Mouse (Mus musculus) spleen, adult 2 months (tissue): ENCODE results near the gene Rhbdd3. TPM values are rescaled to one million over a fixed set of nuclear protein-coding genes. Genes with fewer than 3 reads are reported as not detected.

Source experiments
- DNase-seq, 2 experiments: peaks; one replicate each; pipeline versions ENCODE4 v3.0.0 to v3.0.0-alpha.2; 2012 to 2021; ENCODE audit warnings: low spot score in 2 of 2, low read depth in 1 of 2
- H3K27ac ChIP-seq: fragments of 200-500 bp; 2 replicates; pipeline ENCODE4 v1.5.1; 2012; ENCODE audit warnings: low read length, inconsistent platforms; ENCODE audit not compliant: insufficient read depth
- H3K27me3 ChIP-seq: fragments of 200-500 bp; 2 replicates; pipeline ENCODE4 v1.6.1; 2012; ENCODE audit warnings: mild to moderate bottlenecking, moderate library complexity, low read length, inconsistent platforms; ENCODE audit not compliant: control insufficient read depth, insufficient read depth
- H3K36me3 ChIP-seq: fragments of 200-500 bp; 2 replicates; pipeline ENCODE4 v1.6.1; 2012; ENCODE audit warnings: mild to moderate bottlenecking, low read length, inconsistent platforms; ENCODE audit not compliant: control insufficient read depth, insufficient read depth
- H3K4me1 ChIP-seq: fragments of 200-500 bp; 2 replicates; pipeline ENCODE4 v1.6.1; 2011; ENCODE audit warnings: inconsistent platforms; ENCODE audit not compliant: control insufficient read depth, insufficient read depth, insufficient read length
- H3K4me3 ChIP-seq: fragments of 200-500 bp; 2 replicates; pipeline ENCODE4 v1.5.1; 2011; ENCODE audit warnings: mild to moderate bottlenecking, inconsistent platforms; ENCODE audit not compliant: insufficient read depth, insufficient read length; ENCODE audit errors: extremely low read depth
- CTCF ChIP-seq: fragments of 200-500 bp; IDR thresholded peaks from 2 replicates; pipeline ENCODE4 v1.5.1; 2011; ENCODE audit warnings: mild to moderate bottlenecking, inconsistent platforms; ENCODE audit not compliant: insufficient read depth, insufficient read length, insufficient replicate concordance; ENCODE audit errors: extremely low read depth
- POLR2A ChIP-seq: fragments of 200-500 bp; IDR thresholded peaks from 2 replicates; pipeline ENCODE4 v1.6.1; 2011; ENCODE audit warnings: low read depth, low read length, inconsistent platforms
- WGBS: fragments of 180-500 bp; shearing (Covaris S2); methylation state at CpG from one replicate; pipeline ENCODE4 v1.1.7; 2018; 5-methylcytosine and 5-hydroxymethylcytosine counted together
- polyA plus RNA-seq: library from polyadenylated mRNA; depleted of rRNA; stranded (reverse); fragments of >200 nt; gene quantifications from 2 replicates; pipeline ENCODE4 v1.2.3, GENCODE M21; 2012

Rhbdd3 gene
- polyA plus RNA-seq, 1 experiment, result 14.6 TPM

GRCm38 (mm10) chr11:5057064-5057463 lies 41.7 kb upstream of the Rhbdd3 start:
- TF ChIP-seq CTCF (no peak), POLR2A (no peak)
- Histone ChIP-seq H3K4me1 (peaks cover 26% of the 10 kb centered on the region), H3K4me3 (no peak overlapping the region), H3K36me3 (no peaks in the 10 kb centered on the region), H3K27ac (no peak overlapping the region), H3K27me3 (peaks cover 12% of the 10 kb centered on the region)
- DNase-seq, result no peak
- WGBS, result 87% methylated on average over 8 of the region's 8 CpGs

GRCm38 (mm10) chr11:5057541-5057855 lies 41.2 kb upstream of the Rhbdd3 start:
- Histone ChIP-seq H3K27ac (no peak overlapping the region), H3K4me1 (peaks cover 29% of the 10 kb centered on the region), H3K36me3 (no peaks in the 10 kb centered on the region), H3K4me3 (peak overlapping the region; percentile 59; the same call in 1 of the 2 replicates), H3K27me3 (peaks cover 13% of the 10 kb centered on the region)
- TF ChIP-seq POLR2A (no peak), CTCF (no peak)
- DNase-seq, result no peak
- WGBS, result 38% methylated on average over 8 of the region's 8 CpGs

- peaks cover 13% of the 10 kb centered on the region for H3K27me3 ChIP-seq
- TF ChIP-seq CTCF, result no peak
- TF ChIP-seq POLR2A, result no peak
- 1% methylated on average over 77 of the region's 77 CpGs for WGBS
- H3K4me1 ChIP-seq, result peaks cover 29% of the 10 kb centered on the region
- H3K36me3 ChIP-seq, result no peaks in the 10 kb centered on the region
- H3K27ac ChIP-seq, result no peak within 1 kb of the TSS
- H3K4me3 ChIP-seq, result peak within 1 kb of the TSS; percentile 59
- peak in 1 of 2 experiments; percentile 73 for DNase-seq
Observed at GRCm38 (mm10) chr11:5057856-5058641, 40.7 kb upstream of the Rhbdd3 start, which contains the start of gene Rasl10a. Gene Rasl10a (plus strand): TSS chr11:5058128.

GRCm38 (mm10) chr11:5058783-5059182 lies 39.9 kb upstream of the Rhbdd3 start:
- H3K4me1 ChIP-seq, result peaks cover 29% of the 10 kb centered on the region
- H3K36me3 ChIP-seq, result no peaks in the 10 kb centered on the region
- no peak for DNase-seq
- no peak overlapping the region; the same call in 1 of the 2 replicates for H3K4me3 ChIP-seq
- no peak for TF ChIP-seq CTCF
- 53% methylated on average over 9 of the region's 9 CpGs for WGBS
- peaks cover 13% of the 10 kb centered on the region for H3K27me3 ChIP-seq
- no peak overlapping the region for H3K27ac ChIP-seq

- TF ChIP-seq CTCF (no peak), POLR2A (no peak)
- Histone ChIP-seq H3K36me3 (no peaks in the 10 kb centered on the region), H3K4me1 (peaks cover 29% of the 10 kb centered on the region), H3K27me3 (peaks cover 13% of the 10 kb centered on the region), H3K27ac (no peak overlapping the region), H3K4me3 (no peak overlapping the region)
- DNase-seq, result no peak
- 49% methylated on average over 14 of the region's 14 CpGs for WGBS
Observed at GRCm38 (mm10) chr11:5059230-5059629, 39.5 kb upstream of the Rhbdd3 start.

GRCm38 (mm10) chr11:5059704-5060156 lies 39.0 kb upstream of the Rhbdd3 start:
- DNase-seq, result no peak
- no peaks in the 10 kb centered on the region for H3K36me3 ChIP-seq
- 20% methylated on average over 27 of the region's 27 CpGs for WGBS
- no peak overlapping the region for H3K4me3 ChIP-seq
- H3K27ac ChIP-seq, result no peak overlapping the region
- H3K4me1 ChIP-seq, result peaks cover 29% of the 10 kb centered on the region
- TF ChIP-seq CTCF (peak; percentile 65; the same call in 1 of the 2 replicates), POLR2A (no peak)
- H3K27me3 ChIP-seq, result peaks cover 15% of the 10 kb centered on the region
